Mouse (Mus musculus): ENCODE measurements at regions not wholly inside any gene's neighbourhood (a gene's known extent, or its start where the extent isn't known, plus 50 kb on each side); places are given as distances from the start of the nearest gene placed in this dataset.
A peak's percentile ranks its signal among the peaks of the same experiment; 100 is the strongest.

- Histone ChIP-seq H3K4me1 (ENCODE audit: control insufficient read depth, insufficient read depth, low read length) (peaks cover 44% of the 10 kb centered on the region), H3K27me3 (ENCODE audit: control insufficient read depth, insufficient read depth, low read length) (no peaks in the 10 kb centered on the region), H3K9ac (ENCODE audit: low read length) (no peak overlapping the region), H3K4me2 (ENCODE audit: low read depth, low read length) (0 out of 2 replicates have a peak overlapping the region, but pooled peaks have one; percentile 7), H3K27ac (ENCODE audit: low read length) (no peak overlapping the region), H3K36me3 (ENCODE audit: control insufficient read depth, insufficient read depth) (no peaks in the 10 kb centered on the region), H3K4me3 (ENCODE audit: low read length) (no peak overlapping the region), H3K9me3 (replicated peaks; ENCODE audit: control insufficient read depth, low read length) (no peaks in the 10 kb centered on the region)
- 47% methylated on average over 3 of the region's 3 CpGs for WGBS
- ATAC-seq (replicated peaks; ENCODE audit: extremely low read depth, insufficient read depth, low FRiP score): no peak
Measured at GRCm38 (mm10) chr9:67630173-67630572, 70.7 kb upstream of the Tln2 start.

- peak overlapping the region; percentile 87 for H3K27ac ChIP-seq (ENCODE audit: low read length)
- no peaks in the 10 kb centered on the region for H3K9me3 ChIP-seq (replicated peaks; ENCODE audit: control insufficient read depth, low read length)
- peaks cover 36% of the 10 kb centered on the region for H3K4me1 ChIP-seq (ENCODE audit: control insufficient read depth, insufficient read depth, low read length)
- ATAC-seq (replicated peaks; ENCODE audit: extremely low read depth, insufficient read depth, low FRiP score): peak; percentile 16; the same call in 1 of the 2 replicates
- H3K4me2 ChIP-seq (ENCODE audit: low read depth, low read length): peak overlapping the region; percentile 74
- no peaks in the 10 kb centered on the region for H3K27me3 ChIP-seq (ENCODE audit: control insufficient read depth, insufficient read depth, low read length)
- H3K36me3 ChIP-seq (ENCODE audit: control insufficient read depth, insufficient read depth): no peaks in the 10 kb centered on the region
- WGBS: 4% methylated on average over 6 of the region's 6 CpGs
- H3K9ac ChIP-seq (ENCODE audit: low read length): peak overlapping the region; percentile 95
- peak overlapping the region; percentile 94 for H3K4me3 ChIP-seq (ENCODE audit: low read length)
Measured at GRCm38 (mm10) chr9:67631741-67632243, 72.3 kb upstream of the Tln2 start.

GRCm38 (mm10) chr9:67632521-67633025, 73.1 kb upstream of the Tln2 start:
- peak overlapping the region; percentile 94 for H3K4me3 ChIP-seq (ENCODE audit: low read length)
- no peaks in the 10 kb centered on the region for H3K27me3 ChIP-seq (ENCODE audit: control insufficient read depth, insufficient read depth, low read length)
- H3K36me3 ChIP-seq (ENCODE audit: control insufficient read depth, insufficient read depth): no peaks in the 10 kb centered on the region
- ATAC-seq (replicated peaks; ENCODE audit: extremely low read depth, insufficient read depth, low FRiP score): peak; percentile 50
- WGBS: under 1% methylated on average over 40 of the region's 40 CpGs
- H3K4me2 ChIP-seq (ENCODE audit: low read depth, low read length): peak overlapping the region; percentile 74
- peak overlapping the region; percentile 95 for H3K9ac ChIP-seq (ENCODE audit: low read length)
- no peaks in the 10 kb centered on the region for H3K9me3 ChIP-seq (replicated peaks; ENCODE audit: control insufficient read depth, low read length)
- peaks cover 35% of the 10 kb centered on the region for H3K4me1 ChIP-seq (ENCODE audit: control insufficient read depth, insufficient read depth, low read length)
- H3K27ac ChIP-seq (ENCODE audit: low read length): peak overlapping the region; percentile 87

- Histone ChIP-seq H3K36me3 (ENCODE audit: control insufficient read depth, insufficient read depth) (no peaks in the 10 kb centered on the region), H3K9me3 (replicated peaks; ENCODE audit: control insufficient read depth, low read length) (no peaks in the 10 kb centered on the region), H3K27me3 (ENCODE audit: control insufficient read depth, insufficient read depth, low read length) (no peaks in the 10 kb centered on the region), H3K4me1 (ENCODE audit: control insufficient read depth, insufficient read depth, low read length) (peaks cover 35% of the 10 kb centered on the region), H3K9ac (ENCODE audit: low read length) (peak overlapping the region; percentile 95), H3K27ac (ENCODE audit: low read length) (peak overlapping the region; percentile 87), H3K4me2 (ENCODE audit: low read depth, low read length) (peak overlapping the region; percentile 74), H3K4me3 (ENCODE audit: low read length) (peak overlapping the region; percentile 94)
- ATAC-seq (replicated peaks; ENCODE audit: extremely low read depth, insufficient read depth, low FRiP score): peak; percentile 45
- WGBS: under 1% methylated on average over 50 of the region's 50 CpGs
Measured at GRCm38 (mm10) chr9:67633026-67633741, 73.7 kb upstream of the Tln2 start.

GRCm38 (mm10) chr9:67633761-67634441, 74.4 kb upstream of the Tln2 start:
- ATAC-seq (replicated peaks; ENCODE audit: extremely low read depth, insufficient read depth, low FRiP score): peak; percentile 58
- peaks cover 32% of the 10 kb centered on the region for H3K4me1 ChIP-seq (ENCODE audit: control insufficient read depth, insufficient read depth, low read length)
- WGBS: under 1% methylated on average over 61 of the region's 61 CpGs

GRCm38 (mm10) chr9:67646820-67647219, 87.3 kb upstream of the Tln2 start:
- no peak for ATAC-seq (replicated peaks; ENCODE audit: extremely low read depth, insufficient read depth, low FRiP score)
- no peaks in the 10 kb centered on the region for H3K4me1 ChIP-seq (ENCODE audit: control insufficient read depth, insufficient read depth, low read length)
- 82% methylated on average over 2 of the region's 2 CpGs for WGBS

More at GRCm38 (mm10) chr9:67633761-67634441, 74.4 kb upstream of the Tln2 start:
- peak overlapping the region; percentile 87 for H3K27ac ChIP-seq (ENCODE audit: low read length)
- H3K4me3 ChIP-seq (ENCODE audit: low read length): peak overlapping the region; percentile 94
- no peaks in the 10 kb centered on the region for H3K27me3 ChIP-seq (ENCODE audit: control insufficient read depth, insufficient read depth, low read length)
- no peaks in the 10 kb centered on the region for H3K36me3 ChIP-seq (ENCODE audit: control insufficient read depth, insufficient read depth)
- H3K4me2 ChIP-seq (ENCODE audit: low read depth, low read length): peak overlapping the region; percentile 74
- peak overlapping the region; percentile 95 for H3K9ac ChIP-seq (ENCODE audit: low read length)
- H3K9me3 ChIP-seq (replicated peaks; ENCODE audit: control insufficient read depth, low read length): no peaks in the 10 kb centered on the region

GRCm38 (mm10) chr9:67664773-67665172, 94.5 kb upstream of the C2cd4b start:
- H3K9me3 ChIP-seq (replicated peaks; ENCODE audit: control insufficient read depth, low read length): no peaks in the 10 kb centered on the region

More at GRCm38 (mm10) chr9:67646820-67647219, 87.3 kb upstream of the Tln2 start:
- Histone ChIP-seq H3K36me3 (ENCODE audit: control insufficient read depth, insufficient read depth) (no peaks in the 10 kb centered on the region), H3K9ac (ENCODE audit: low read length) (no peak overlapping the region), H3K4me3 (ENCODE audit: low read length) (no peak overlapping the region), H3K4me2 (ENCODE audit: low read depth, low read length) (no peak overlapping the region), H3K27ac (ENCODE audit: low read length) (no peak overlapping the region), H3K9me3 (replicated peaks; ENCODE audit: control insufficient read depth, low read length) (no peaks in the 10 kb centered on the region), H3K27me3 (ENCODE audit: control insufficient read depth, insufficient read depth, low read length) (no peaks in the 10 kb centered on the region)

GRCm38 (mm10) chr9:67670261-67671020, 88.8 kb upstream of the C2cd4b start:
- Histone ChIP-seq H3K27me3 (ENCODE audit: control insufficient read depth, insufficient read depth, low read length) (no peaks in the 10 kb centered on the region), H3K36me3 (ENCODE audit: control insufficient read depth, insufficient read depth) (no peaks in the 10 kb centered on the region), H3K4me3 (ENCODE audit: low read length) (peak overlapping the region; percentile 38), H3K9ac (ENCODE audit: low read length) (peak overlapping the region; percentile 52; the same call in 1 of the 2 replicates), H3K4me1 (ENCODE audit: control insufficient read depth, insufficient read depth, low read length) (peaks cover 7% of the 10 kb centered on the region), H3K27ac (ENCODE audit: low read length) (peak overlapping the region; percentile 35), H3K4me2 (ENCODE audit: low read depth, low read length) (peak overlapping the region; percentile 67), H3K9me3 (replicated peaks; ENCODE audit: control insufficient read depth, low read length) (no peaks in the 10 kb centered on the region; the same call in 1 of the 2 replicates)
- no peak for ATAC-seq (replicated peaks; ENCODE audit: extremely low read depth, insufficient read depth, low FRiP score)
- 61% methylated on average over 12 of the region's 12 CpGs for WGBS

More at GRCm38 (mm10) chr9:67664773-67665172, 94.5 kb upstream of the C2cd4b start:
- no peak overlapping the region for H3K27ac ChIP-seq (ENCODE audit: low read length)
- H3K9ac ChIP-seq (ENCODE audit: low read length): no peak overlapping the region
- no peak for ATAC-seq (replicated peaks; ENCODE audit: extremely low read depth, insufficient read depth, low FRiP score)
- H3K4me1 ChIP-seq (ENCODE audit: control insufficient read depth, insufficient read depth, low read length): peaks cover 1% of the 10 kb centered on the region; the same call in 1 of the 2 replicates
- no peak overlapping the region for H3K4me2 ChIP-seq (ENCODE audit: low read depth, low read length)
- no peak overlapping the region for H3K4me3 ChIP-seq (ENCODE audit: low read length)
- no peaks in the 10 kb centered on the region for H3K27me3 ChIP-seq (ENCODE audit: control insufficient read depth, insufficient read depth, low read length)
- no peaks in the 10 kb centered on the region for H3K36me3 ChIP-seq (ENCODE audit: control insufficient read depth, insufficient read depth)
